Mouse (Mus musculus): ENCODE measurements around the gene Anks1.
A peak's percentile ranks its signal among the peaks of the same experiment; 100 is the strongest.

Gene Anks1

DNA sequence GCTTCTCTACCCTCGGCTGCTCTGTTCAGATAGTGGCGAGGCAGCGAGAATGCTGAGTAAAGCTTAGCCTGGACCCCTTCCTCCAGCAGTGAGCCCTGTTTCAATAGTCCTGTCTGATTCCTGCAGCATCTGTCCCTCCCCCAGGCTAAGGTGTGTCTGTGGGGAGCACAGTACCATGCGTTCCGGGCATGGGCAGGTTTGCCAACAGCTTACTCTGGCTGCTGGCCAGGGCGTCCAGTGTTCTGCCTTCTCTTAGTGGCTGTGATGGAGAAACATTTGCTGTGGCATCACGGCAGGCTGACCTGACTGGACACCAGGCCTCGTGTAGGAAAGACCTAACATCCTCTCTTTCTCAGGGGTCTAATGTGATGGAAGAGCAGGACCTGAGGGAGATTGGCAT, 141.1 kb downstream of the Anks1 start:
- no peak for DNase-seq (ENCODE audit: low spot score in 2 of 2)

DNA sequence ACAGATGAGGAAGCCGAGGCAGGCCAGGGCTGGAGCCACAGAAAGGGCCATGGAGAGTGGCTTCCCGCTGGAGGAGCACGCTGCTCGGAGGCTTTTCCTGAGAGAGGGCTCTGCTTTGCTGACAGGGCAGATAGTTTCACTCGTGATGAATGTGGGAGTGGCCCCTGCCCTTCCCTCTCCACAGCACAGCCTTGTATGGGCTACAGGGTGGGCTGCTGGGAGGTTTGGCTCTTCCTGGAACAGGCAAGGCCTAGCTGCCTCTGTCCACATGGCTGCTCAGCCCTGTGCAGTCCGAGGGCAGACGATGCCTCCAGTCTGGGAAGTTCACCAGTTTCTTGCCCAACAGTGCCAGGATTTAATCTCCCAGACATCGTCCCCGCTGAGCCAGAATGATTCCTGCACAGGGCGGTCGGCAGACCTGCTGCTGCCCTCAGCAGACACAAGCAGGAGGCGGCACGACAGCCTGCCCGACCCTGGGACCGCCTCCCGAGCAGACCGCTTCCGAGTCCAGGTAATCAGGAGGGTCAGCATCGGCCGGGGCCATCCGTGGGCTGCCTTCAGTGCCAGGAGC, 143.3 kb downstream of the Anks1 start:
- no peak for DNase-seq (ENCODE audit: low spot score in 2 of 2)

DNA sequence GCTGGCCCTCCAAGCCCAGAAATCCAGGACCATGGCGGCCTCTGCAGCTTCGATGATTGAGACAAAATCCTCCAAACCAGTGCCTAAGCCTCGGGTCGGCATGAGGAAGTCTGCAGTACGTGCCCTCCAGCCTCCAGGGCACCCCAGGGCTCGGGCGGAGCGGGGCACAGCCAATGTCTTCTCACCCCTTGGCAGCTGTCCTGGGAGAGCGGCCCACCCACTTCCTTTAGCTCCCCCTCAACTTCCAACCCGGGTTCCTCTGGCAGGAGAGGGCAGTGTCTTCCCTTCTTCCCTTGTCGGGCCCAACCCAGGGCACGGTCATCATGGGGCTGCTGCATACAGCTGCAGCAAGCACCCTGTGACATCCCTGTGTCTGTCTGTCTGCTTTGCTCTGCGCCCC, 149.2 kb downstream of the Anks1 start:
- no peak for DNase-seq (ENCODE audit: low spot score in 2 of 2)

DNA sequence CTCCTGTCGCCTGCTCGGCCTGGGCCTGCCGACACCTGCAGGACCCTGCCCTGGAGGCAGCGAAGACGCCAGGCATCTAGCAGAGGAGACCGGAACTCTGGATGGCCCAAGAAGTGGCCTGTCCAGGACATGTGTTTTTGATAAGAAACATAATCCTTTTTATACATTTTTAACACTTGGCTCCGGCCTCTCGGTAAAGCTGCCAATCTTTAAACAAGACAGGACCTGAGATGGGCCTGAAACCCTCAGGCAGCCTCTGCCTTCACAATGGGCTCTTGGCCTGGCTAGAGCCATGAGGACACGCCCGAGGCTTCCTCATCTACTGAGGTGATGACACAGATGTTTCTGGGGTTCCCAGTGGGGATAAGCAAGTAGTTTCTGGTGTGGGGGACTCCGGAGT, 151.6 kb downstream of the Anks1 start:
- no peak for DNase-seq (ENCODE audit: low spot score in 2 of 2)

DNA sequence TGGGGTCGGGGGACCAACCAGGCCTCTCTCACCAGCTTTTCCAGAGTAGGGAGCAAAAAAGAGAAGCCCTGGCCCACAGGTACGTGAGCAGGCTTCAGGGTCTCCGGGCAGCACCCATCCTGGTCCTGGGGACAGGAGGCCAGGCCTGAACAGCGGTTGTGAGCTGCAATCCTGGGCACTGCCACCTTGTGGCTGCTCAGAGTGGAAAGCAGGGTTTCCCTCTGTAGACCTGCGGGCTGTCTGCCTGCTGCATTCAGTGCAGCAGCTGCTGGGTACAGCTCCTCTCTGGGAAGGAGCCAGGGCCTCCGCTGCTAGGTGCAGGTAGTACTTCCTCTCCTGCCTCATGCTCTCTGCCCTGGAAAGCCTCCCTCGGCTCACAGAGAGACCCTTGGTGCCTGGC, 152.4 kb downstream of the Anks1 start:
- DNase-seq (ENCODE audit: low spot score in 2 of 2): no peak

DNA sequence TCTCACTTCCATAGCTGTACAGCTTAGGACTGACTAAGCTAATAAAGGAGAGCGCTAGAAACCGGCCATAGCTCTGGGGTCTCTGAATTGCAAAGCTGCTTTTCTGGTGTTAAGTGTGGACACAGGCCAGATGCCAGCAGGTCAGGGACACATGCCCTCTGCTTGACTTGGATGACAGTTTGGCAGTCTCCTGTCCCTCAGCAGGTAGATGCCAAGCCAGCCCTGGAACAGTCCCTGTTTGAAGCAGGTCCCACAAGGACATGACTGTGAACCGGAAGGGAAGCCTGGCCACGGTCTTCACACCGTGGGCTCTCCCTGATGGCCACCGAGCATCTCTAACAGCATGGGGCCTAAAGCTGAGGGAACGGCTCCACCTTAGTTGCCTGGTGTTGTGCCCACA, 153.6 kb downstream of the Anks1 start:
- DNase-seq (ENCODE audit: low spot score in 2 of 2): no peak

DNA sequence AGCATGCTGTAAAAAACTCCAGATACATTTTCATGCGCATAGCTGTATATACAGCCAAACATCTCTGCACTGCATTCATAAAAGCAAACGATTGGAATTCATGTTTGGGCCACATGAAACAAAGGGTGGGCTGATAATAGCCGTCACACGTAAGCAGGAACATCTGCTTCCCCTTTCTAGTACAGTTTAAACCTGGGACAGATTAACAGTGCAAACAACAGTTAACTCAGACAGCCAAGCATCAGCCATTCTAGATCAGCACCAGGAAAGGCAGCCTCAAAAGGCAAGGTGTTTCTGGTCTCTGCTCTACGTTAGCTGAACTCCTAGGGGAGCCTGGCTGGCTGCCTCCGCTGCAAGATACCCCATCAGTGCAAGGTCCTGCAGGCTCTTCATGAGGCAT, 154.1 kb downstream of the Anks1 start:
- DNase-seq (ENCODE audit: low spot score in 2 of 2): no peak

DNA sequence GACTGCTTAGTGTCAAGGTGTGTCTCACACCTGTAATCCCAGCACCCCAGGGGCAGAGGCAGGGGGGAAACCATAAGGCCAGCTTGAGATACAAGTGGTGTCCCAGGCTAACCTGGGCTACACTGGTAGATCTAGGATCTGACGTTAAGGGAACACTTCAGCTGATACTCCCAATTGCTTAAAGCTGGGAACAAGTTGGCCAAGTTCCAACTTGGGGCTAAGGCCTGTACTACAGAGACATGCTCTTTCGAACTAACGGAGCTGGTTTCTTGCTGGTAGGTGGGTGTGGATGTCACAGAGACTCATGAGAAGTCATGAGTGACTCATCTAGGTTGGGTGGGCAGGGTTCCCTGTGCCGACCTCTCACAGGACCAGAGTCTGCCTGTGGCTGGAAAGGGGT, 158.2 kb downstream of the Anks1 start:
- no peak for DNase-seq (ENCODE audit: low spot score in 2 of 2)

DNA sequence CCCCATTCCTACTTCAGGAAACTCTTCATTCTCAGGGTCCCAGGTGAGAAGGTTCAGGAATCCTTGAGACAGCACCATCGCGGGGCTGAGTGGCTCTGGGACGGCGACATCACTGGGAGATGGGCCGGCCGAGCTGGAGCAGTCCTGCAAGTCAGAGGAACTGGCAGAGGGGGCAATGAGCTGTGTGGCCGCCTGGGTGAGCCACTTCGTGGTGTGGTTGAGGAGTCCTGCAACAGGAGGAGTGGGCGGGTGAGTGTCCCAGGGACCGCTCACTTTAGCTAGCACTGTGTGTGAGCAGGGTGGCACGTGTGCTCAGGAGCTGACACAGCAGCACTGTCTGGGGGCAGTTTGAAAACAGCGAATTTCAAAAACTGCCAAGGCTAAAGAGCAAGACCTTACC, 160.3 kb downstream of the Anks1 start:
- DNase-seq (ENCODE audit: low spot score in 2 of 2): no peak

DNA sequence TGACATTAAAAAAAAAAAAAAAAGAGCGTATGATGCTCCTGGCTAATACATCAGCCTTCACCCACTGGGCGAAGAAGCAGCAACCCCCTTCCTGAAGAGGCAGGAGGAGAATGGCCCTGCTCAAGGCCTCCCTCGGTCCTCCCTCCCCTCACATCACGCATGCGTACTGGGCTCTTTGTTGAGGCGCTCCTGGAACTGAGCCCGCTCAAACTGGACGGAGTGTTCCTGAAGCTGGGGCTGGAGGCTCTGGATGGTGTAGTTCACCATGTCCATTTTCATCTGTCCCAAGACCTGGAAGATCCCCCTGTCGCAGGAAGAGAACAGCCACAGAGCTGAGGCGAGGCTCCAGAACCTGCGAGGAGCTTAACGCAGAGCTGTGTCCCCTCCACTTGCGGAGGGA, 161.2 kb downstream of the Anks1 start:
- peak in 1 of 2 experiments; percentile 73 for DNase-seq (ENCODE audit: low spot score in 2 of 2)

DNA sequence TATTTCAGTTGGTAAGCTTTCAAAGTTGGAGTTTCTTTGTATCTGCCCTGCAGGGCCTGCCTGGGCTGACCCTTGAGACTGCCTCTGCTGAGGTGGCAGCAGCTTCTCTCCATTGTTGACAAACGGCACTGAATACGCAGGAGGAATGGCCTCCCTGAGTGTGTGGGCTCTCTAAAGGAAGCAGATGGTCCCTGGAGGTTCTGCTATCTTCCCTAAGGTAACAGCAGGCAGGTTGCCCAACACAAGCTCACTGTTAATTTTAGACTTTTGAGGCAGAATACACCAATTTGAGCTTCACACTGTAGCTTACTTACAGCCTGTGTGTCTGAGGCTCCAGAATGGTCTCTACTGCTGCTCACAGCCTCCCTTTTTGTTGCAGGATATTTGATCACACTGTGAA, 163.6 kb downstream of the Anks1 start:
- DNase-seq (ENCODE audit: low spot score in 2 of 2): no peak

DNA sequence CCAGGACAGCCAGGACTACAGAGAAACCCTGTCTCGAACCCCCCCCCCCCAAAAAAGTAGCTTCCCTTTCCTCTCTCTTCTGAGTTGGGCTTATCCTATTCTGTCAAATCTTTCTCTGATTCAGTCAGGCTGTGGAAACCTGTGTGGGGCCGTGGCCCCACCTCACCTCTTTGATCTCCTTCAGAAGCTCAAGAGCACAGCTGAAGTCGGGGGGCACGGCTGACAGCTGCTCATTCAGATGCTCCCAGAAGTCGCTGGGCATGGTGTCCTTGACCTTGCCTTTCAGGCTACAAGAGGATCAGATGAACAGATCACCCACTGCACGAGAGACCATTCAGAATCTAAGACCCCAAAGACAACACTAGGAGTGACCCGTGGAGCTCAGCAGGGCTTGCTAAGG, 165.4 kb downstream of the Anks1 start:
- no peak for DNase-seq (ENCODE audit: low spot score in 2 of 2)

DNA sequence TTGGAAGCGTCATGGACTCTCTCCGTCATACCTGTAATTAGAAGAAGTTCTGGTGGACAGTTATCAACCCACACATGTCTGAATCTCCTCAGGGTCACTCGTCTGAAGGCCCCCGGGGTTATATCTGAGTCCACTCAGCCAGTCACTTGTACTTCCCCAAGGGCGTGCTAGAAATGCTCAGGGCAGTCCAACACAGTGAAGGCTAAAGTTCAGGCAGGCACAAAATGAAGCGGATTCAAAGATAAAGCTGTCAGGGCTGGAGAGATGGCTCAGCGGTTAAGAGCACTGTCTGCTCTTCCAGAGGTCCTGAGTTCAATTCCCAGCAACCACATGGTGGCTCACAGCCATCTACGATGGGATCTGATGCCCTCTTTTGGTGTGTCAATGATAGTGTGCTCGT, 168.9 kb downstream of the Anks1 start:
- no peak for DNase-seq (ENCODE audit: low spot score in 2 of 2)

DNA sequence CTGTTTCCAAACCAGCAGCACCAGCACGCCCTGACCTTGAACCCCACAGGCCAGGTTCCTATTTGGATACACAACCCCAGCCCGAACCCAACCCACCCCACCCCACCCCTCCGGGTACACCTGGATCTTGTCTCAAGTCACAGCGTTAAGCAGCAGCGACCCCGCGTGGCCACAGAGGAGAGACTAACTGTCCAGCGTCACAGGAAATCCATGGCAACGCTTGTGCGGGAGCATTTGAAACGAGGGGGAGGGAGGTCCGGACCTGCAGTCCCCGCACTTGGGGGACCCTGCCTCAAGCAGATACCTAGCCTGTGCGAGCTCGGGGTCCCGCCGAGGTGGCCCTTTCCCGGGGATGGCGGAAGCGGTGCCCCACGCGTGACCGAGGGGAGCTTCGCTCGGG, 170.5 kb downstream of the Anks1 start:
- DNase-seq (ENCODE audit: low spot score in 2 of 2): peak; percentile 73 to 89

DNA sequence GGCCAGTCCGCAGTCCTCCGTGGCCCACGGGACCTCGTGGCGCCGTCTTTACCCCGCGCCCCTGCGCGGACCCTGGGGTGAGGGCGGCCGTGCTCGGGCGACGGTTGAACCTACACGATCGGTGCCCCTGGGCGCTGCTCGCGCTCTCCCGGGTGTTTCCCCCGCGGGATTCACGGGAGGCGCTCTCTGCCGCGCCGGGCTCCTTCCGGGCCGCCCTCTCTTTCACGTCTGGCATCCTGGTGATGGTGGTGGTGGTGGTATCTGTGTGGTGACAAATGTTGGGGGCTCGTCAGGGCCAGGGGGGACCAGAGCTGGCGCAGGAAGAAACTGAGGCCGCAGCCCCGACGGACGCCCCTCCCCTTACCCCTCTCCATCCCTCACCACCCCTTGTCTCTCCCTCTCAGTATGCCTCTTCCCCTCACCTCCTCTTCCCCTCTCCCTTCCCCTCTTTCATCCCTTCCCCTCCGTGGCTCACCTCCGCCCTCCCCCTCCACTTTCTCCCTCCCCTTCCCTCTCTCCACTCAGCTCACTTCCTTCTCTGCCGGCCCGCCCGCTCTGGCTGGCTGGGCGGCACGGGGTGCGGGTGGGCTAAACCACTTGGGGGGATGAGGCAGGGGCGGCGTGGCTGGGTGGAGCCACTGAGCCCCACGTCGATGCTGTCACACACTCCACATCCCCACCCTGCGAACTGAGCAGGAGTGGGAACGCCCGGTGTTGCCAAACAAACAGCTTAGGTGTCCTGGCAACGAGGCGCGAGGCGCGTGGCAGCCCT, 171.1 kb downstream of the Anks1 start, which contains the start of gene Tcp11:
TSS of gene Tcp11 (minus strand) at position 595 of the 772 bp plus-strand sequence.
- DNase-seq (ENCODE audit: low spot score in 2 of 2): peak; percentile 72 to 74

DNA sequence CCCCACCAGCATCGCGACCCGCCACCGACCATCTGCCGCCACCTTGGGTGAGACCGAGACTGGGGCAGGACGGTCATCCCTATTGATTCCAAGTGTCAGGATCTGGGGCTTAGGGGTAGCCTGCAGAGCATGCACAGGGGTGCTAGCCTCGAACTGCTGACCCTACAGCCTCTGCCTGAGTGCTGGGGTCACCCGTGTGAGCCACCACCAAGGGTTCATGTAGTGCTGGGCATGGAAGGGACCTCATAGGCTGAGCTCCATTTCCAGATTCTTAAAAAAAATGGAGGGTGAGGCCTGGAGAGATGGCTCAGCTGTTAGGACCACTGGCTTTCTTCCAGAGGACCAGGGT, 171.7 kb downstream of the Anks1 start:
- no peak for DNase-seq (ENCODE audit: low spot score in 2 of 2)

DNA sequence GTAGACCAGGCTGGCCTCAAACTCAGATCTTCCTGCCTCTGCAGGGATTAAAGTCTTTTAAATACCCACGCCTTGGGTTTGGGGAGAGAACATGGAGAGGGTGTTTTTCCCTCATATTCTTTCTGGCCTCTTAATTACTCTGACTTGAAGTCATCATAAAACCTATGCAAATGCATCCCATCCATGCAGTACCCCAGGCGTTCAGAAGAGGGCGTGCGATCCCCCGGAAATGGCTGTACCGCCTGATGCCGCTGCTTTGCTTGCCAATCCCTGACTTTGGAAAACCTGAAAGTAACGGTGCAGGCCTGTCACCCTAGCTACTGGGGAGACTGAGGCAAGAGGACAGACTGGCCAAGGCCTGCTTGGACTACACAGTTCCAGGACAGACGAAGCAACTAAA, 172.3 kb downstream of the Anks1 start:
- DNase-seq (ENCODE audit: low spot score in 2 of 2): no peak

DNA sequence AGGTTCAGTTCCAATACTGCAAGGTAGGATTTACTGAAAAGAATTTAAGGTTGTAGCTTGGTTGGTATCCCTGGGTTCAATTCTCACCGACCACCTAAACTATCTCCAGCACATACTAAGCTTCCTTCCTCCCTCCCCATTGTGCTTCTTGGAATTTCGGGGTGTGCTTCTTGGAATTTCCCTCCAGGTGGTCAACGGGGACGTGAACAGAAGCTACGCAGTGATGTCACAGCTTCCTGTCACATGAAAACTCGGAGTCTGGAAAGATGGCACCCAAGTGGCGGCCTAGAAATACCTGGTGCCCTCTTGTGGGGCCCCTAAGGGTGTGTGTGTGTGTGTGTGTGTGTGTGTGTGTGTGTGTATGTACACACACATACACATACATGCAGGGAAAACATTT, 172.8 kb downstream of the Anks1 start:
- no peak for DNase-seq (ENCODE audit: low spot score in 2 of 2)

DNA sequence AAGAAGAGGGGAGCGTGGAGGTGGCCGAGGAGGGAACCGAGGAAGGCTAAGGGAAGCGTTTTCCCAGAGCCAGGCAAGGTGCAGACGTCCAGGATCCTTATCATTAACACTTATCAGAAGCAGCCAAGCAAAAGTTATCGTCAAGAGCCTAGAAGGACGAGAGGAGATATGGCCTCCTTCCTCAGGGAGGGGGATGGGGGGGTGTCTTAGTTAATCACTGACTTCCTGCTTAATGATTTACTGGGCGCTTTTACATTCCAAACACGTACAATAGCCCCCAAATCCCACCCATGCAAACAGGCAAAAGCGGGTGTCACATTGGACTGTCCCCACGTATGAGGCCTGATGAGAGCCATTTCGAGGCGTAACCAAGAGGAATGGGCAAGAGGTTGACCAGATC, 173.8 kb downstream of the Anks1 start:
- DNase-seq (ENCODE audit: low spot score in 2 of 2): no peak

DNA sequence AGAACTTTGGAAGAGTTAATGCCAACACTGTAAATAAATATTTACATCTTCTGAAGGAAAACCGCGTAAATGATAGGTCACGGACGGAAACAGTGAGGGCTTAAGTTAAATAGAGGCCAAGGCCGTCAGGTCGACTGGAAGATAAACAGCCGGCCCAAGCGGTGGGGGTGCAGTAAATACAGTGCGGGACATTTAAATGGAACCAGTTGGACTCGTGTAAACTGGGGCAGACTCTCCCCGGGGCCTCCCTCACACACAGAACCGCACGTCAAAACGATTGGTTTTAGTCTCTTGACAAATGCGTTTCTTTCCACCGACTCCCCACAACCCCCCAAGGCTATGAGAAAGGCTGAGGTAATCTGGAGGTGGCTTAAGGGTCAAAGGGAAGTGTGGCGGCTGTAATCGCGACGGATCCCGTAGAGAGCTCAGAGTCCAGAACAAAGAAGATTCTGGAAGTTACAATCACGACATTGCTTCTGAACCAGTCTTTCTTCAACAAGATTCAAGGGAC, 175.3 kb downstream of the Anks1 start:
- DNase-seq (ENCODE audit: low spot score in 2 of 2): no peak

DNA sequence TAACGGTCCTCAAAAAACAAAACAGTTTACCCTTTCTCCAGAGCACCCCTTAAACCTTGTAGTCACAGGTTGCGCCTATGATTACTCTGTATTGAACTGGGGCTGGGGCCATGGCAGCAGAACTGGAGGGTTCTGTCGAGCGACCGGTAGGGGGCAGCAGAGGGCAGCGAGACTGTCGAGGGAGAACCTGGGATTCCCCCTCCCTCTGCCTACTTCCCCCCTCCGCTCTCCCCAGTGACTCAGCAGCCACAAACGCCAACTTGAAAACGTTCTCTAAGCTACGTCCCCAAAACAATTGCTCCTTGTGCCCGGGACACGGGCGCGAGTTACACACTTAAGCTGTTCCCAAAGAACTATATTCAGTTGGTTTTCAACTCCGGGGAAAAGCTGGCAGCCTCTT, 175.9 kb downstream of the Anks1 start:
- DNase-seq (ENCODE audit: low spot score in 2 of 2): peak; percentile 82 to 95

DNA sequence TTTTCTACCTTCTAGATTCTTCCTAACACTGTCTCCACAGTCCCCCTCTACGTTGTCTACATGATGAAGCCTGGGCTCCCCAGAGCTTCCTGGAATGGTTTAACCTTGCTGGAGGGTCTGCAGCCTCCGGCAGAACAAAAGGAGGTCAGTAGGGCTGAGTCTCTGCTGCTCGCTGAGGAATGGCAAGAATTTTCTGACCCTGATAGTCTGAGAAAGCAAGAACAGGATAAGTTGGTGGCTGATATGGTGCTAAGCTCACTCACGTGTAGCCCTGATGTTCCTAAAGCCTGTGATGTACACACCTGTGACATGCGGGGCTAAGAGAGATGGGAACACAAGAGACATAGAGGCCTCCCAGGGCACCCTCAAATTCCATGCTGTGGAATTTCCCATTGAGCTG, 178.3 kb downstream of the Anks1 start:
- no peak for DNase-seq (ENCODE audit: low spot score in 2 of 2)

DNA sequence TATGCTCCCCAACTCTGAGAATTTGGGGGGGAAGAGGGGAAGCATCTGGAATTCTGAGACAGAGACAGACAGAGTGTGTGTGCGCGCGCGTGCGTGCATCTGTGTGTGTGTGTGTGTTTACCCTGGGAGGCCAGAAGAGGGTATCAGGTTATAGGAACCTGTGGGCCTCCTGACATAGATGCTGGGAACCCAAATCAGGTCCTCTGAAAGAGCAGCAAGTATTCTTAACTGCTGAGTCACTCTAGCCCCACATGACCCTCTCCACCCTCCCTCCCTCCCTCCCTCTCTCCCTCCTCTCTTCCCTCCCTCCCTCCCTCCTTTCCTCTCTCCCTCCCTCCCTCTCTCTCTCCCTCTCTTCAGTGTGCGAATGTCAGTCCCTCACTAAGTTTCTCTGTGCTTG, 179.6 kb downstream of the Anks1 start:
- DNase-seq (ENCODE audit: low spot score in 2 of 2): no peak

DNA sequence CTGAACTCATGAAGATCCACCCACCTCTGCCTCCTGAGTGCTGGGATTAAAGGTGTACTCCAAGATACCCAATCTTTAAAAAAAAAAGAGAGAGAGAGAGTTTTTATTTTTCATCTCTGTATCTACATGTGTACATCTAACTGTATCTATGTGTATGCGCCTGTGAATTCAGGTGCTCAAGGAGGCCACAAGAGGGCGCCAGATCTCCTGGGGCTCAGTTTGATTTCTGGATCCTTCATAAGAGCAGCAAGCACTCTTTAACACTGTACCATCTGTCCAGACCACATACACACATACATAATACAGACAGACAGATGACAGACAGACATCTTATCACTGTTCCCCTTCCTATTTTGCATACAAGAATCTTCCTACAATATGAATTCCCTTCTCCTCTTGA, 183.2 kb downstream of the Anks1 start:
- no peak for DNase-seq (ENCODE audit: low spot score in 2 of 2)
